Comparison of ENCODE assay signal across 11 mouse cellular contexts in the genomic region with DNA sequence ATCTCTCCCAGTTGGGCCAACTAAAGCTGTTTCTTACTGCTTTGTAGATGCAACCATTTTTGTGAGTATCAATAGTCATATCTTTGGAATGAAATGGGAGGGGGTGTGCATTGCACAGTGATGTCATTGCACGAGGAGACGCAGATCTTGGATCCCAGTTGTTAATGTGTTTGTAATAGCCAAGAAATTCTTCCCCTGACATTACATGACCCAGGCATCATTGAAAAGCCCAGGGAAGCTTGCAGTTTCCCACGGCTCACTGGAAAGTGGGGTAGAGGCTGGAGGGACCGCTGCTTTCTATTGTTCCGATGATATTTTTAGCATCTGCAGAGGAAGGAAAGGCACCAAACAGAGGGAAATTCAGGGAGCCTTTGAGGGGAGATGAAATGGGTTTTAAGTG. TPM values are rescaled to one million over a fixed set of nuclear protein-coding genes. Genes with fewer than 3 reads are reported as not detected.
DNase-seq lines count a peak whose midpoint lies in the region; ATAC-seq and TF ChIP-seq lines count a peak whose summit lies in the region.
"Had no signal": no experiment of that assay in that cellular context is flagged by ENCODE, and none has a peak within 500 bp of the region (broad histone marks: within the 10 kb centered on the region; RNA-seq: fewer than 3 reads in every experiment).

No protein-coding gene starts in this region.

- no peak for ATAC-seq in intestine, embryonic 15.5 days
- ATAC-seq in stomach, postnatal 0 days (ENCODE audit: low FRiP score, low TSS enrichment): no peak
- no peak for ATAC-seq in granulocyte monocyte progenitor cell, adult 5-6 weeks (replicated peaks; ENCODE audit: poor library complexity, severe bottlenecking)

- H3K36me3 ChIP-seq in heart, adult 2 months (ENCODE audit: control insufficient read depth, insufficient read depth, low read length): peaks cover 5% of the 10 kb centered on the region
- no peaks in the 10 kb centered on the region for H3K36me3 ChIP-seq in intestine, embryonic 15.5 days
- H3K36me3 ChIP-seq in stomach, postnatal 0 days (ENCODE audit: control insufficient read depth, insufficient read depth, low read length): no peaks in the 10 kb centered on the region

- WGBS in heart, adult 2 months: 4% methylated on average over 5 of the region's 5 CpGs
- WGBS in intestine, embryonic 15.5 days: 36% methylated on average over 5 of the region's 5 CpGs
- WGBS in stomach, postnatal 0 days: 37% methylated on average over 5 of the region's 5 CpGs

- DNase-seq in heart, adult 2 months: no peak
- no peak for DNase-seq in heart, adult 8-10 months (ENCODE audit: low spot score)
- DNase-seq in right cerebral cortex, postnatal 25 days: peak; percentile 25
- no peak for DNase-seq in right cerebral cortex, postnatal 4 days
- DNase-seq in stomach, postnatal 0 days (ENCODE audit: low spot score): no peak
- no peak for DNase-seq in frontal cortex, postnatal 14 days (ENCODE audit: low spot score in 2 of 2)

- intact Hi-C loops in heart, adult 2 months (cut with DNase I): loop anchor here (1.0 to 5.0 kb wide), 7 partner anchors 194 to 519 kb away; partner anchors contain the start of genes Abi2 and Cyp20a1

- no peak for TF ChIP-seq CTCF in heart, adult 2 months (IDR thresholded peaks at IDR 0.05)
- TF ChIP-seq CTCF in stomach, postnatal 0 days (IDR thresholded peaks at IDR 0.05; ENCODE audit: low read depth): no peak

- H3K4me2 ChIP-seq in intestine, embryonic 15.5 days (replicated peaks): peak overlapping the region; percentile 35; the same call in 1 of the 2 replicates
- peak overlapping the region; percentile 24 for H3K4me2 ChIP-seq in stomach, postnatal 0 days (replicated peaks; ENCODE audit: low read depth)

- H3K9ac ChIP-seq in heart, adult 2 months (ENCODE audit: low read depth, low read length): no peak overlapping the region
- no peak overlapping the region for H3K9ac ChIP-seq in intestine, embryonic 15.5 days
- no peak overlapping the region for H3K9ac ChIP-seq in stomach, postnatal 0 days (ENCODE audit: low read length)

- no peak for TF ChIP-seq POLR2A in heart, adult 2 months (IDR thresholded peaks at IDR 0.05; ENCODE audit: insufficient read depth, low read depth, low read length)

- peaks cover 31% of the 10 kb centered on the region for H3K4me1 ChIP-seq in heart, adult 2 months (ENCODE audit: control insufficient read depth, insufficient read depth, low read length)
- peaks cover 8% of the 10 kb centered on the region; the same call in 1 of the 2 replicates for H3K4me1 ChIP-seq in intestine, embryonic 15.5 days (replicated peaks)
- H3K4me1 ChIP-seq in stomach, postnatal 0 days (replicated peaks; ENCODE audit: control insufficient read depth, insufficient read depth): no peaks in the 10 kb centered on the region

- no peaks in the 10 kb centered on the region for H3K9me3 ChIP-seq in intestine, embryonic 15.5 days
- no peaks in the 10 kb centered on the region for H3K9me3 ChIP-seq in stomach, postnatal 0 days (ENCODE audit: control insufficient read depth, low read length)

- no peaks in the 10 kb centered on the region for H3K79me2 ChIP-seq in heart, adult 2 months (replicated peaks; ENCODE audit: control insufficient read depth, insufficient read depth, low read length)

- H3K27ac ChIP-seq in heart, adult 2 months: peak overlapping the region; percentile 58
- no peak overlapping the region for H3K27ac ChIP-seq in intestine, embryonic 15.5 days
- 0 out of 2 replicates have a peak overlapping the region, but pooled peaks have one; percentile 24 for H3K27ac ChIP-seq in stomach, postnatal 0 days (replicated peaks)

- H3K4me3 ChIP-seq in heart, adult 2 months: no peak overlapping the region
- no peak overlapping the region for H3K4me3 ChIP-seq in intestine, embryonic 15.5 days (replicated peaks)
- no peak overlapping the region for H3K4me3 ChIP-seq in stomach, postnatal 0 days (ENCODE audit: low read depth, low read length)

- H3K27me3 ChIP-seq in heart, adult 2 months (ENCODE audit: control insufficient read depth, insufficient read depth, low read length): no peaks in the 10 kb centered on the region
- H3K27me3 ChIP-seq in intestine, embryonic 15.5 days (replicated peaks): no peaks in the 10 kb centered on the region
- no peaks in the 10 kb centered on the region for H3K27me3 ChIP-seq in stomach, postnatal 0 days (ENCODE audit: control insufficient read depth, insufficient read depth, low read length)

- TF ChIP-seq EP300 in heart, adult 2 months (IDR thresholded peaks at IDR 0.05; ENCODE audit: insufficient read depth, low read depth, low read length): no peak
- no peak for TF ChIP-seq EP300 in stomach, postnatal 0 days (optimal IDR thresholded peaks at IDR 0.05)

RNA-seq across cellular contexts. Expression of gene Ctla4, which starts 25.8 kb away (rescaled TPM):
- total RNA-seq in heart, adult 2 months (2021): under 1 TPM; 0.86 to 0.91 TPM
- 0.74 and 2.0 TPM in 2 replicates for polyA plus RNA-seq in heart, adult 2 months (2012; rRNA removed)
- 1 to 10 TPM in 3 of 4 experiments, under 1 TPM in 1; 0.95 to 2.5 (median 1.5) TPM for total RNA-seq in heart, adult 8-10 months (2022)
- not detected in 2 replicates for polyA plus RNA-seq in intestine, embryonic 15.5 days (2015; fragmentation: Nextera tagmentation; extraction: Ambion mirVana)
- polyA plus RNA-seq in stomach, postnatal 0 days (2015; fragmentation: Nextera tagmentation; extraction: Ambion mirVana): not detected in 2 replicates
- not detected in 2 replicates for total RNA-seq in granulocyte monocyte progenitor cell, adult 5-6 weeks (2014; fragmentation: Nextera tagmentation)
- not detected in 2 replicates for total RNA-seq in granulocyte monocyte progenitor cell, adult 5-6 weeks (2017)
- total RNA-seq: common myeloid progenitor, adult 5-6 weeks; ES-E14; left cerebral cortex, postnatal 10 days had no signal
